Mouse (Mus musculus) liver, adult 2 months (tissue): Measurements from ENCODE around the gene Vmn1r183. TPM values are rescaled to one million over a fixed set of nuclear protein-coding genes. Genes with fewer than 3 reads are reported as not detected.
"Not testable (repeated sequence)": the region's sequence is repeated elsewhere in the genome, so short reads cannot be mapped to it uniquely, and the experiment has no call there.

Experiments used
- DNase-seq: peaks from one replicate; pipeline ENCODE4 v3.0.0-alpha.2; 2011; ENCODE audit warnings: low read depth, low spot score; ENCODE audit errors: extremely low read depth
- H3K27ac ChIP-seq: fragments of 200-500 bp; replicated peaks from 2 replicates; pipeline ENCODE4 v1.5.1; 2012; ENCODE audit warnings: low read depth, mild to moderate bottlenecking, control low read depth, inconsistent platforms, low read length; ENCODE audit not compliant: insufficient read depth
- H3K27me3 ChIP-seq: fragments of 200-500 bp; 2 replicates; pipeline ENCODE4 v1.6.1; 2012; ENCODE audit warnings: mild to moderate bottlenecking, moderate library complexity, low read length, inconsistent platforms; ENCODE audit not compliant: control insufficient read depth, insufficient read depth
- H3K36me3 ChIP-seq: fragments of 200-500 bp; 2 replicates; pipeline ENCODE4 v1.6.1; 2012; ENCODE audit warnings: low read length, inconsistent platforms; ENCODE audit not compliant: control insufficient read depth, insufficient read depth
- H3K4me1 ChIP-seq: fragments of 200-500 bp; 2 replicates; pipeline ENCODE4 v1.6.1; 2011; ENCODE audit warnings: low read length; ENCODE audit not compliant: control insufficient read depth, insufficient read depth
- H3K4me3 ChIP-seq: fragments of 200-500 bp; 2 replicates; pipeline ENCODE4 v1.5.1; 2011; ENCODE audit warnings: low read depth, mild to moderate bottlenecking, control low read depth, low read length, moderate library complexity; ENCODE audit not compliant: insufficient read depth
- H3K79me2 ChIP-seq: fragments of 200-500 bp; 2 replicates; pipeline ENCODE4 v1.6.1; 2012; ENCODE audit warnings: inconsistent platforms, mild to moderate bottlenecking, low read length, moderate library complexity; ENCODE audit not compliant: control insufficient read depth, insufficient read depth
- H3K9ac ChIP-seq: fragments of 200-500 bp; 2 replicates; pipeline ENCODE4 v1.6.1; 2012; ENCODE audit warnings: low read depth, mild to moderate bottlenecking, control low read depth, inconsistent platforms, low read length
- CTCF ChIP-seq: fragments of 200-500 bp; IDR thresholded peaks from 2 replicates; pipeline ENCODE4 v1.5.1; 2011; ENCODE audit warnings: low read depth, low read length, control low read depth
- POLR2A ChIP-seq: fragments of 200-500 bp; IDR thresholded peaks from 2 replicates; pipeline ENCODE4 v1.6.1; 2011; ENCODE audit warnings: low read length, control low read depth; ENCODE audit not compliant: insufficient read depth; ENCODE audit errors: extremely low read depth
- WGBS: fragments of 180-500 bp; shearing (Covaris S2); methylation state at CpG from one replicate; pipeline ENCODE4 v1.1.7; 2018; 5-methylcytosine and 5-hydroxymethylcytosine counted together
- polyA plus RNA-seq: library from polyadenylated mRNA; depleted of rRNA; stranded (reverse); fragments of >200 nt; gene quantifications from 2 replicates; pipeline ENCODE4 v1.2.3, GENCODE M21; 2012; rRNA removed
- total RNA-seq: library from RNA; depleted of rRNA; stranded (reverse); fragments of >200 nt; gene quantifications from 2 replicates; pipeline ENCODE4 v1.2.3, GENCODE M21; 2014; rRNA removed

Vmn1r183 gene
- total RNA-seq (not detected in 2 replicates), polyA plus RNA-seq (not detected in 2 replicates)

DNA sequence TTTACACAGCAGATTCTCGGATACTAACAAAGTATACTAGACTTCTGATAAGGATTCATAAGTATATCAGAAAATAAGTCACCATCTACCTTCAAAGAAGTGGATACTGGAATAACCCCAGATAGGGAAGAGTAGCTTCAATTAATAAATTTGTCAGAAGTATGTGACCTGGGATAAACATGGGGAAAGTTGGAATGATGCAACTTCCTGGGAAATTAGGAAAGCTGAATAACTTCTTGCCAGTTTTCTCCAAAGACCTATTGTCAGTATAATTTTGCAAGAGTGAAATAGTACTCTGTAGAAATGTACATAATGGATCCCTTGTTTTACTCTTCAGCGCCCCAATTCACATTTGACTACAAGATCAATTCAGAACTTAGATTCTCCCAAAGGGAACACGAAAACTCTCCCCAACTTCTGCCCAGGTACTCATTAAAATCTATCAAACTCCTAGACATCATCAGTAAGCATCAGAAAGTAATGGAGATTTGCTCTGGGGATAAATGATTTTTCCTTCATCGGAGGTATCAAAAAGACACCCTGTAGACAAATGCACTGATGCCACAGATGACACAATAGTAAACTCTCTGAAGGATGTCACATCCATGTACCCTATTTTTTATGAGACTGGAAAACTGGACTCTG, at the start of gene Vmn1r183:
Vmn1r183 (plus strand) TSS at position 595 of the 645 bp plus-strand sequence.
- Histone ChIP-seq H3K9ac (no peak within 1 kb of the TSS), H3K27ac (no peak within 1 kb of the TSS), H3K36me3 (no peaks in the 10 kb centered on the region), H3K4me3 (no peak within 1 kb of the TSS), H3K4me1 (no peaks in the 10 kb centered on the region), H3K79me2 (no peaks in the 10 kb centered on the region), H3K27me3 (no peaks in the 10 kb centered on the region)
- 76% methylated on average over 4 of the region's 4 CpGs for WGBS
- no peak for TF ChIP-seq POLR2A
- no peak for TF ChIP-seq CTCF
- DNase-seq = no peak

DNA sequence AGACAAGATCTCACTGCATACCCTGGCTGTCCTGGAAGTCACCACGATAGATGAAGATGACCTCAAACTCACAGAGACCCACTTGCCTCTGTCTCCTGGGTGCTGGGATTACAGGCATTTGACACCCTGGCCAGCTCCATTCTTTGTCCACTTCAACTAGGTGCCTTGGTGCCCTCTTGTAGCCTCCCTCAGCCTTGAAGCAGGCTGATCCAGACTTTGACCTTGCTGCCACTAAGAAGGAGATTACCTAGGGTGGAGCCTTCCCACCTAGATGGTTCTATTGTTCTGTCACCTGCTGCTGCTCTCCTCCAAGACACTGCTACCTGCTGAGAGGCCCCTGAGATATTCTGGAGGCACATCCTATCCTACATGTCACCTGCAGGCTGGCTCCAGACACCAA, 21.4 kb downstream of the Vmn1r183 start:
- not testable (repeated sequence) for DNase-seq, H3K27ac ChIP-seq, H3K4me1 ChIP-seq, H3K36me3 ChIP-seq, H3K4me3 ChIP-seq, H3K79me2 ChIP-seq, H3K27me3 ChIP-seq, H3K9ac ChIP-seq
- 17% methylated on average over 1 of the region's 1 CpGs for WGBS

GRCm38 (mm10) chr7:24081634-24082431, 28.8 kb downstream of the Vmn1r183 start, which contains the start of gene Zfp180:
Gene Zfp180 (plus strand): TSS chr7:24081924.
- peaks cover 31% of the 10 kb centered on the region for H3K79me2 ChIP-seq
- H3K27me3 ChIP-seq = no peaks in the 10 kb centered on the region
- peaks cover 8% of the 10 kb centered on the region for H3K4me1 ChIP-seq
- peak within 1 kb of the TSS; percentile 79 for H3K9ac ChIP-seq
- DNase-seq = peak; percentile 99
- 17% methylated on average over 44 of the region's 44 CpGs for WGBS
- H3K27ac ChIP-seq = peak within 1 kb of the TSS; percentile 49
- H3K4me3 ChIP-seq = peak within 1 kb of the TSS; percentile 80
- TF ChIP-seq POLR2A = no peak
- TF ChIP-seq CTCF = no peak
- H3K36me3 ChIP-seq = 0 out of 2 replicates have a peak, but pooled peaks cover 1% of the 10 kb centered on the region

- no peaks in the 10 kb centered on the region for H3K27me3 ChIP-seq
- H3K9ac ChIP-seq = peak overlapping the region; percentile 79
- H3K27ac ChIP-seq = no peak overlapping the region
- H3K4me3 ChIP-seq = peak overlapping the region; percentile 80
- peaks cover 7% of the 10 kb centered on the region; the same call in 1 of the 2 replicates for H3K36me3 ChIP-seq
- TF ChIP-seq POLR2A (no peak), CTCF (no peak)
- DNase-seq = no peak
- peaks cover 34% of the 10 kb centered on the region for H3K79me2 ChIP-seq
- 44% methylated on average over 15 of the region's 15 CpGs for WGBS
- peaks cover 8% of the 10 kb centered on the region for H3K4me1 ChIP-seq
Observed at GRCm38 (mm10) chr7:24082457-24083235, 29.6 kb downstream of the Vmn1r183 start.

DNA sequence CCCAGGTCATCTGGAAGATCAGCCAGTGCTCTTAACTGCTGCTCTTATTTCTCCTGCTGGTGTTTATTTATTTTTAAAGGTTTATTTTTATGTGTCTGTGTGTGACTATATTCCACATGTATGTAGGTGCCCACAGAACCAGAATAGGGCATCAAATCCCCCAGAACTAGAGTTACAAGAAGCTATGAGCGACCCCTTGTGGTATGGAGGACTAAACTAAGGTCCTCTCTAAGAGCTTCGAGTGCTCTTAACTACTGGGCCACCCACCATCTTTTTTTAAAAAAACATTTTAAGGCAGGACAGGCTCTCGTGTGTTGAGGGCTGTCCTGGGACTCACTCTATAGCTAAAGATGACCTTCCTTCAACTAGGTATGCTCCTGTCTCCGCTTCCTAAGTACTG, 33.8 kb downstream of the Vmn1r183 start:
- H3K4me1 ChIP-seq = peaks cover 8% of the 10 kb centered on the region
- TF ChIP-seq CTCF (no peak), POLR2A (no peak)
- 99% methylated on average over 4 of the region's 4 CpGs for WGBS

More for the DNA sequence above, 33.8 kb downstream of the Vmn1r183 start:
- no peak overlapping the region for H3K4me3 ChIP-seq
- peaks cover 33% of the 10 kb centered on the region for H3K79me2 ChIP-seq
- no peak overlapping the region for H3K27ac ChIP-seq
- no peak for DNase-seq
- no peaks in the 10 kb centered on the region for H3K27me3 ChIP-seq
- H3K9ac ChIP-seq = no peak overlapping the region
- H3K36me3 ChIP-seq = peaks cover 8% of the 10 kb centered on the region
